Mouse (Mus musculus): Measurements from ENCODE around the gene Tctex1d4.

GRCm38 (mm10) chr4:117115592-117115991 lies 11.0 kb upstream of the Tctex1d4 start:
- TF ChIP-seq GATA1 (IDR thresholded peaks at IDR 0.05; ENCODE audit: borderline replicate concordance, low read length) (no peak), FLI1 (IDR thresholded peaks at IDR 0.05; ENCODE audit: low read length) (no peak)

All from megakaryocyte, embryonic 14.5 days (primary cell).